Comparison of ENCODE assay signal across 19 mouse cellular contexts in genomic region chr6:33842901-33843300, GRCm38 (mm10).
"Had no signal": no experiment of that assay in that cellular context is flagged by ENCODE, and none has a peak within 500 bp of the region (broad histone marks: within the 10 kb centered on the region; RNA-seq: fewer than 3 reads in every experiment).

No protein-coding gene starts in this region.

- H3K27ac ChIP-seq: liver, embryonic 14.5 days; macrophage; midbrain, embryonic 13.5 days; midbrain, embryonic 15.5 days; neural tube, embryonic 12.5 days; stomach, embryonic 15.5 days; stomach, postnatal 0 days had no signal

- H3K4me3 ChIP-seq: megakaryocyte, embryonic 14.5 days; midbrain, embryonic 13.5 days; midbrain, embryonic 15.5 days; neural tube, embryonic 12.5 days; stomach, embryonic 15.5 days had no signal

- DNase-seq: lung, adult 18-20 months; lung, embryonic 14.5 days; lung, postnatal 14 days; lung, postnatal 36 days; right cerebral cortex, adult 18-20 months; right cerebral cortex, postnatal 25 days; right cerebral cortex, postnatal 4 days; spleen, adult 18-20 months; thymus, adult 2 months; thymus, postnatal 25 days; thymus, postnatal 4 days had no signal
